Mouse (Mus musculus) neural tube, embryonic 11.5 days (tissue): ENCODE data around the gene Wasf2. TPM values are rescaled to one million over a fixed set of nuclear protein-coding genes. Genes with fewer than 3 reads are reported as not detected.

ENCODE experiments used
- ATAC-seq: fragments of 200-750 bp; cut with Nextera tagmentation; 2 replicates; pipeline ENCODE4 v1.8.0; 2017; ENCODE audit warnings: moderate number of reproducible peaks, mild to moderate bottlenecking, moderate TSS enrichment, moderate library complexity; ENCODE audit not compliant: insufficient read depth, low FRiP score, low TSS enrichment
- DNase-seq: peaks from one replicate; pipeline ENCODE4 v3.0.0-alpha.2; 2015; ENCODE audit warnings: low spot score
- H3K27ac ChIP-seq: fragments of 300-500 bp; sonication (generic); 2 replicates; pipeline ENCODE4 v1.5.1; 2014; ENCODE audit warnings: low read depth, mild to moderate bottlenecking, low read length
- H3K27me3 ChIP-seq: fragments of 300-500 bp; sonication (generic); 2 replicates; pipeline ENCODE4 v1.6.1; 2014; ENCODE audit warnings: mild to moderate bottlenecking, low read length, mixed read lengths; ENCODE audit not compliant: control insufficient read depth, insufficient read depth
- H3K36me3 ChIP-seq: fragments of 300-500 bp; sonication (generic); 2 replicates; pipeline ENCODE4 v1.6.1; 2014; ENCODE audit warnings: mild to moderate bottlenecking, low read length, moderate library complexity, mixed read lengths; ENCODE audit not compliant: control insufficient read depth, insufficient read depth
- H3K4me1 ChIP-seq: fragments of 300-500 bp; sonication (generic); 2 replicates; pipeline ENCODE4 v1.6.1; 2014; ENCODE audit warnings: low read length, mixed read lengths; ENCODE audit not compliant: control insufficient read depth, insufficient read depth
- H3K4me2 ChIP-seq: fragments of 300-500 bp; sonication (generic); 2 replicates; pipeline ENCODE4 v1.6.1; 2014; ENCODE audit warnings: low read depth, mild to moderate bottlenecking, moderate library complexity
- H3K4me3 ChIP-seq: fragments of 300-500 bp; sonication (generic); 2 replicates; pipeline ENCODE4 v1.5.1; 2014; ENCODE audit warnings: low read depth, low read length
- H3K9ac ChIP-seq: fragments of 300-500 bp; sonication (generic); 2 replicates; pipeline ENCODE4 v1.6.1; 2014; ENCODE audit warnings: mild to moderate bottlenecking, low read length
- H3K9me3 ChIP-seq: fragments of 300-500 bp; sonication (generic); 2 replicates; pipeline ENCODE4 v1.6.1; 2016; ENCODE audit warnings: low read length; ENCODE audit not compliant: control insufficient read depth
- WGBS: fragments of 180-500 bp; shearing (Covaris S2); extraction: QIAGEN DNeasy Blood & Tissue Kit; methylation state at CpG from one replicate; pipeline ENCODE4 v1.1.7; 2014; 5-methylcytosine and 5-hydroxymethylcytosine counted together
- polyA plus RNA-seq: library from polyadenylated mRNA; unstranded; fragments of >200 nt; fragmentation: Nextera tagmentation; extraction: Ambion mirVana; gene quantifications from 2 replicates; pipeline ENCODE4 v1.2.1, GENCODE M21; 2014

Wasf2 gene
- polyA plus RNA-seq, 1 experiment from 2014 or later, result 33.0 TPM

DNA sequence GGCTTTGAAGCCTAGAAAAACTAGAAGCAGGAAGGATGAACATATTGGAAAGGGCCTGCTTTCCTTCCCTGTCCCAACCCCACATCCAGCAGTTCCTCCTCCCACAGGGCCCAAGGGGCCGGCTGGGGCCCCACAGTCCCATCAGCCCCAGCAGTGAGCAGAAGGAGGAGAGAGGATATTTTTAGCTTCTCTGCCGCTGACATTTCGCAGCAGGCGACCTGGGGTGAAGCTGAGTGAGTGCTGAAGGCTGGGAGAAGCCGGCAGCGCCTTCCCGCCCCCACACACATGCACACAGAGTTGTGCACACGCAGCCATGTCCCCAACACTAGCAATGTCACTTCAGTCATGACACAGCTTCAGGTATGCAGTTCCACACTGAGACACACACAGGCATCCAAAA is 42.5 kb upstream of the Wasf2 start:
- no peak for DNase-seq
- Histone ChIP-seq H3K4me1 (peaks cover 37% of the 10 kb centered on the region), H3K9me3 (no peaks in the 10 kb centered on the region), H3K36me3 (no peaks in the 10 kb centered on the region), H3K4me3 (no peak overlapping the region), H3K9ac (no peak overlapping the region; the same call in 1 of the 2 replicates), H3K4me2 (no peak overlapping the region), H3K27ac (no peak overlapping the region), H3K27me3 (peaks cover 7% of the 10 kb centered on the region)
- ATAC-seq, result no peak
- 42% methylated on average over 8 of the region's 8 CpGs for WGBS

DNA sequence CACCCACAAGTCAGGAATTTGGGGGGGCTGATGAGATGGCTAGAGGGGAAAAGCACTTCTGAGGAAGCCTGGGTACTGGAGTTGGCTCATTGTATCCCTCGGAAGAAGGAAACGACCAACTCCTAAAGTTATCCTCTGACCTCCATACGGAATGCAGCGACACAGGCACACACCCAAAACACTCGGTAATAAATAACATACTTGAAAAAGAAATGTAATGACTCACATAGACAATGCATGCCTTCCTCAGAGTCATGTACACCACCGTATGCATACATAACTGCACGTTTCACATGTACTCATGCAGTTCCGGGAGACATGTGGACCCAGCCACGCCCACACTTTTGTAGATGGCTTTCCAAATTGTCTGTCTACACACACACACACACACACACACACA is 41.0 kb upstream of the Wasf2 start:
- DNase-seq (no peak), ATAC-seq (no peak)
- 87% methylated on average over 9 of the region's 9 CpGs for WGBS
- H3K9me3 ChIP-seq, result no peaks in the 10 kb centered on the region
- H3K9ac ChIP-seq, result no peak overlapping the region
- peaks cover 7% of the 10 kb centered on the region for H3K27me3 ChIP-seq
- H3K4me1 ChIP-seq, result peaks cover 37% of the 10 kb centered on the region
- no peak overlapping the region for H3K4me3 ChIP-seq
- no peak overlapping the region for H3K4me2 ChIP-seq
- no peaks in the 10 kb centered on the region for H3K36me3 ChIP-seq
- H3K27ac ChIP-seq, result no peak overlapping the region

- Histone ChIP-seq H3K9ac (no peak overlapping the region), H3K4me2 (no peak overlapping the region), H3K36me3 (no peaks in the 10 kb centered on the region), H3K27me3 (peaks cover 7% of the 10 kb centered on the region), H3K4me3 (no peak overlapping the region), H3K4me1 (peaks cover 36% of the 10 kb centered on the region), H3K27ac (no peak overlapping the region), H3K9me3 (no peaks in the 10 kb centered on the region)
- DNase-seq (no peak), ATAC-seq (no peak)
- WGBS, result 74% methylated on average over 4 of the region's 4 CpGs
Measured at GRCm38 (mm10) chr4:133089802-133090201, 40.5 kb upstream of the Wasf2 start.

- H3K4me3 ChIP-seq, result no peak overlapping the region
- peak overlapping the region; percentile 53 for H3K27ac ChIP-seq
- 31% methylated on average over 8 of the region's 8 CpGs for WGBS
- H3K9ac ChIP-seq, result peak overlapping the region; percentile 46; the same call in 1 of the 2 replicates
- peaks cover 36% of the 10 kb centered on the region for H3K4me1 ChIP-seq
- H3K36me3 ChIP-seq, result no peaks in the 10 kb centered on the region
- H3K9me3 ChIP-seq, result no peaks in the 10 kb centered on the region
- DNase-seq (no peak), ATAC-seq (no peak)
- H3K4me2 ChIP-seq, result no peak overlapping the region
- H3K27me3 ChIP-seq, result peaks cover 2% of the 10 kb centered on the region
Measured at GRCm38 (mm10) chr4:133090276-133090719, 40.0 kb upstream of the Wasf2 start.

DNA sequence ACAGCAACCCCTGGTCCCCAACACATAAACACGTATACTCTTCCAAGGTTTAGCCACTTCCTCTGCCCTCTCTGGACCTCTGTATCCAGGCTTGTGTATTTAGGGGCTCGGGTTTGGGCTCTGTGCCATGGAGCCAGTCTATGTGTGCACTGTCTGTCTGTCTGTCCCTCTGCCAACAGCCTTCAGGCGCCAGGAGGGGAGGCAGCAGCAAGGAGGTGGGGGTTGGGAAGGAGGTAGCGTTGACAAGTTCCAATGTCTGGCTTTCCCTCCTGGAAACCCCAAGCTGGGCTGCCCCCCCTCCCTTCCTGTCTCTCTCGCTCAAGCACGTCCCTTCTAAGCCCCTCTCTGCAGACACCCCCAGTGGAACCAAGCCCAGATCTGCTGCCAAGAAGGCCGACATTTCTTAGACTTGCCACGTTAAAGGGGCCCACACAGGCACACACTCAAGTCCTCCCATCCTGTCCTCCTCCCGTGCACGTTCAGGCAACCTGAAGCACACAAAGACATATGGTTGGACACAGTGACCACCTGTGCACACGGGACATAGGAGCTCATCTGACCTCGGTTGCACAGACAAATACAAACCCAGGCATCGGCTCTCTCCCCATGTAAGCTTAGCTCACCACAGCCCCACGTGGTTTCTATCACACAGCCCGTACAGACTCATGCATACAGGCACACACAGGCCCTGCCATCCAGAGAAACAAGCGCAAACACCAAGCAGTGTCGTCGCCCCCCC is 39.4 kb upstream of the Wasf2 start:
- no peak for ATAC-seq

GRCm38 (mm10) chr4:133091459-133091785 is 38.9 kb upstream of the Wasf2 start:
- DNase-seq, result no peak
- no peak for ATAC-seq
- H3K27ac ChIP-seq, result no peak overlapping the region
- H3K27me3 ChIP-seq, result no peaks in the 10 kb centered on the region
- 91% methylated on average over 4 of the region's 4 CpGs for WGBS
- H3K4me1 ChIP-seq, result peaks cover 31% of the 10 kb centered on the region
- H3K4me3 ChIP-seq, result no peak overlapping the region
- H3K36me3 ChIP-seq, result no peaks in the 10 kb centered on the region
- no peak overlapping the region for H3K4me2 ChIP-seq
- no peak overlapping the region for H3K9ac ChIP-seq
- no peaks in the 10 kb centered on the region for H3K9me3 ChIP-seq

More for the DNA sequence above, 39.4 kb upstream of the Wasf2 start:
- Histone ChIP-seq H3K27ac (peak overlapping the region; percentile 53), H3K9me3 (no peaks in the 10 kb centered on the region), H3K4me2 (no peak overlapping the region), H3K4me1 (peaks cover 37% of the 10 kb centered on the region), H3K27me3 (no peaks in the 10 kb centered on the region), H3K9ac (peak overlapping the region; percentile 10; the same call in 1 of the 2 replicates), H3K36me3 (no peaks in the 10 kb centered on the region), H3K4me3 (no peak overlapping the region)
- WGBS, result 48% methylated on average over 18 of the region's 18 CpGs
- peak; percentile 29 for DNase-seq

- Histone ChIP-seq H3K27me3 (no peaks in the 10 kb centered on the region), H3K4me1 (peaks cover 29% of the 10 kb centered on the region), H3K36me3 (no peaks in the 10 kb centered on the region), H3K4me2 (no peak overlapping the region; the same call in 1 of the 2 replicates), H3K9me3 (no peaks in the 10 kb centered on the region), H3K9ac (peak overlapping the region; percentile 50), H3K27ac (no peak overlapping the region), H3K4me3 (no peak overlapping the region)
- peak; percentile 56 for DNase-seq
- no peak for ATAC-seq
- WGBS, result 14% methylated on average over 18 of the region's 18 CpGs
Measured at GRCm38 (mm10) chr4:133092453-133092901, 37.8 kb upstream of the Wasf2 start.

GRCm38 (mm10) chr4:133093056-133093455 is 37.2 kb upstream of the Wasf2 start:
- H3K4me1 ChIP-seq, result peaks cover 27% of the 10 kb centered on the region
- ATAC-seq, result no peak
- H3K9ac ChIP-seq, result no peak overlapping the region
- H3K4me3 ChIP-seq, result no peak overlapping the region
- H3K27ac ChIP-seq, result no peak overlapping the region
- 59% methylated on average over 6 of the region's 6 CpGs for WGBS
- H3K4me2 ChIP-seq, result no peak overlapping the region
- no peaks in the 10 kb centered on the region for H3K36me3 ChIP-seq
- DNase-seq, result no peak
- H3K9me3 ChIP-seq, result no peaks in the 10 kb centered on the region
- no peaks in the 10 kb centered on the region for H3K27me3 ChIP-seq

- Histone ChIP-seq H3K36me3 (no peaks in the 10 kb centered on the region), H3K9ac (no peak overlapping the region), H3K9me3 (no peaks in the 10 kb centered on the region), H3K27me3 (no peaks in the 10 kb centered on the region), H3K4me1 (peaks cover 27% of the 10 kb centered on the region), H3K27ac (no peak overlapping the region), H3K4me3 (no peak overlapping the region), H3K4me2 (no peak overlapping the region)
- 25% methylated on average over 6 of the region's 6 CpGs for WGBS
- DNase-seq (no peak), ATAC-seq (no peak)
Measured at GRCm38 (mm10) chr4:133093481-133094033, 36.7 kb upstream of the Wasf2 start.
